Mouse (Mus musculus) heart, embryonic 14.5 days (tissue): ENCODE results near the gene Morn3. TPM values are rescaled to one million over a fixed set of nuclear protein-coding genes. Genes with fewer than 3 reads are reported as not detected.
A peak's percentile ranks its signal among the peaks of the same experiment; 100 is the strongest.

ENCODE experiments used
- ATAC-seq: fragments of 200-750 bp; cut with Nextera tagmentation; 2 replicates; pipeline ENCODE4 v1.8.0; 2017; ENCODE audit warnings: low read depth, moderate TSS enrichment; ENCODE audit not compliant: insufficient number of reproducible peaks, insufficient read depth, low FRiP score
- H3K27ac ChIP-seq, 2 experiments: fragments of 200-500 bp in 1 of 2; fragments of 300-500 bp in 1 of 2; sonication (generic) in 1 of 2; replicated peaks in 1 of 2; 2 replicates each; pipeline ENCODE4 v1.5.1; 2012 to 2014; ENCODE audit warnings: low read depth in 2 of 2, low read length in 2 of 2, control low read depth in 1 of 2, mild to moderate bottlenecking in 1 of 2, mixed read lengths in 1 of 2; ENCODE audit not compliant: control insufficient read depth in 1 of 2, insufficient read depth in 1 of 2
- H3K27me3 ChIP-seq: fragments of 300-500 bp; sonication (generic); 2 replicates; pipeline ENCODE4 v1.6.1; 2014; ENCODE audit warnings: mild to moderate bottlenecking, low read length, control low read depth; ENCODE audit not compliant: control insufficient read depth, insufficient read depth
- H3K36me3 ChIP-seq: fragments of 300-500 bp; sonication (generic); 2 replicates; pipeline ENCODE4 v1.6.1; 2014; ENCODE audit warnings: mild to moderate bottlenecking, control low read depth, low read length, mixed read lengths; ENCODE audit not compliant: control insufficient read depth, insufficient read depth
- H3K4me1 ChIP-seq, 2 experiments: fragments of 200-500 bp in 1 of 2; fragments of 300-500 bp in 1 of 2; sonication (generic) in 1 of 2; 2 replicates each; pipeline ENCODE4 v1.6.1; 2012 to 2014; ENCODE audit warnings: low read length in 2 of 2, control low read depth in 1 of 2, mixed read lengths in 1 of 2; ENCODE audit not compliant: control insufficient read depth in 2 of 2, insufficient read depth in 2 of 2
- H3K4me2 ChIP-seq: fragments of 300-500 bp; sonication (generic); 2 replicates; pipeline ENCODE4 v1.6.1; 2014; ENCODE audit warnings: mild to moderate bottlenecking, low read length
- H3K4me3 ChIP-seq, 2 experiments: fragments of 200-500 bp in 1 of 2; fragments of 300-500 bp in 1 of 2; sonication (generic) in 1 of 2; 2 replicates each; pipeline ENCODE4 v1.5.1; 2012 to 2014; ENCODE audit warnings: low read length in 2 of 2, mild to moderate bottlenecking in 2 of 2, control low read depth in 1 of 2, low read depth in 1 of 2, moderate library complexity in 1 of 2; ENCODE audit not compliant: control insufficient read depth in 1 of 2, insufficient read depth in 1 of 2
- H3K9ac ChIP-seq: fragments of 300-500 bp; sonication (generic); 2 replicates; pipeline ENCODE4 v1.6.1; 2014; ENCODE audit warnings: mild to moderate bottlenecking, low read length
- H3K9me3 ChIP-seq: fragments of 300-500 bp; sonication (generic); 2 replicates; pipeline ENCODE4 v1.6.1; 2016; ENCODE audit warnings: low read length, control low read depth; ENCODE audit not compliant: control insufficient read depth
- WGBS: fragments of 180-500 bp; shearing (Covaris S2); extraction: QIAGEN DNeasy Blood & Tissue Kit; methylation state at CpG from one replicate; pipeline ENCODE4 v1.1.7; 2014; 5-methylcytosine and 5-hydroxymethylcytosine counted together
- polyA plus RNA-seq: library from polyadenylated mRNA; unstranded; fragments of >200 nt; fragmentation: Nextera tagmentation; extraction: Ambion mirVana; gene quantifications from 2 replicates; pipeline ENCODE4 v1.2.1, GENCODE M21; 2014

The Morn3 gene
- polyA plus RNA-seq, 1 experiment from 2014 or later = not detected

DNA sequence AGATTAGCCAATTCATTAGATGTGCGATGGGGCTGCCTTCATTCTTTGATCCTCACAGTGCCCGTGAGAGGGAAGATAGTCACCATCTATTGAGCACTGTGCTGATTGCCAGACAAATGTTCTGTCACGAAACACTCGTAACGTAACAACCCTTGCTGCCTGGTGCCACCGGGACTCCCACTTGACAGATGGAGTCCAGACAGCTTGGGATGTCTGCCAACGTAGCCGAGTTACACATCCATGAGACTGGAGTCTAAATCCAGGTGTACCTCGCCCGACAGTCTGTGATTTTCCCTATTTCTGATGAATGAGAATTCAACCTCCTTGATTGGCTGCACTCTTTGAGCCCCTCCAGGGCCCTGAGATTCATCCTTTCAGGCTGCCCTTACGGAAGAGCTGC lies 36.9 kb downstream of the Morn3 start:
- Histone ChIP-seq H3K9me3 (no peaks in the 10 kb centered on the region), H3K4me2 (no peak overlapping the region), H3K27ac (no peak overlapping the region), H3K4me1 (peaks cover 9 to 17% of the 10 kb centered on the region in 2 experiments), H3K4me3 (no peak overlapping the region), H3K27me3 (no peaks in the 10 kb centered on the region), H3K9ac (no peak overlapping the region), H3K36me3 (no peaks in the 10 kb centered on the region)
- 27% methylated on average over 11 of the region's 11 CpGs for WGBS
- ATAC-seq = no peak

DNA sequence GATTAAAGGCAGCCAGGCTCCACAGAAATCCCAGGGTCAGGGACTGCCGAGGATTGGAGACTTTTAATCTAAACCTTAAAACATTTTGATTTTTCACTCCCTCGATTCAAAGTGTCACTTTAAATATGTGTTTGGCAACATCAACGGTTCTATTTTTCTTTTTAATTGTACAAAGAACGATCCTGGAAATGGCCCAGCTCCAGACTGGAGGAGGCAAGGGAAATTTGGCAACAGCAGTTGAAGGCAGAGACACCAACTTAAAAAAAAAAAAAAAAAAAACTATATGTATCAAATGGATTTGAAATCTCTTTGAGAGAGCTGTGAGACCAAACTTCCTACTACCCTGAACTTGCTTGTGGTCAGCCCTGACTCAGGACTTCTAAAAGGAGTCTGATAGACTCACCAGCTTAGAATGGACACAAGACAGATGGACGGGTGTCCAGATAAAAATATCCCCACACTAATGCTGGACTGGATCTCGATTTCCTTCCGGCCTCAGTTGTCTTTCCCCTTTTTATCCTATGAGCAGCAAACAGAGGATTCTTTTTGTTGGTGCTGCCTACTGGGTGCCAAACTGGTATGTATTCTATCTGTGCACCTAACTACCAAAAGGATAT lies 37.8 kb downstream of the Morn3 start:
- peaks cover 5 to 15% of the 10 kb centered on the region in 2 experiments; a peak in 3 of 4 replicates for H3K4me1 ChIP-seq
- no peak overlapping the region for H3K4me2 ChIP-seq
- H3K27me3 ChIP-seq = no peaks in the 10 kb centered on the region
- no peak overlapping the region for H3K4me3 ChIP-seq
- no peak overlapping the region for H3K9ac ChIP-seq
- H3K9me3 ChIP-seq = no peaks in the 10 kb centered on the region
- H3K36me3 ChIP-seq = no peaks in the 10 kb centered on the region
- no peak for ATAC-seq
- no peak overlapping the region for H3K27ac ChIP-seq
- WGBS = 58% methylated on average over 7 of the region's 7 CpGs

DNA sequence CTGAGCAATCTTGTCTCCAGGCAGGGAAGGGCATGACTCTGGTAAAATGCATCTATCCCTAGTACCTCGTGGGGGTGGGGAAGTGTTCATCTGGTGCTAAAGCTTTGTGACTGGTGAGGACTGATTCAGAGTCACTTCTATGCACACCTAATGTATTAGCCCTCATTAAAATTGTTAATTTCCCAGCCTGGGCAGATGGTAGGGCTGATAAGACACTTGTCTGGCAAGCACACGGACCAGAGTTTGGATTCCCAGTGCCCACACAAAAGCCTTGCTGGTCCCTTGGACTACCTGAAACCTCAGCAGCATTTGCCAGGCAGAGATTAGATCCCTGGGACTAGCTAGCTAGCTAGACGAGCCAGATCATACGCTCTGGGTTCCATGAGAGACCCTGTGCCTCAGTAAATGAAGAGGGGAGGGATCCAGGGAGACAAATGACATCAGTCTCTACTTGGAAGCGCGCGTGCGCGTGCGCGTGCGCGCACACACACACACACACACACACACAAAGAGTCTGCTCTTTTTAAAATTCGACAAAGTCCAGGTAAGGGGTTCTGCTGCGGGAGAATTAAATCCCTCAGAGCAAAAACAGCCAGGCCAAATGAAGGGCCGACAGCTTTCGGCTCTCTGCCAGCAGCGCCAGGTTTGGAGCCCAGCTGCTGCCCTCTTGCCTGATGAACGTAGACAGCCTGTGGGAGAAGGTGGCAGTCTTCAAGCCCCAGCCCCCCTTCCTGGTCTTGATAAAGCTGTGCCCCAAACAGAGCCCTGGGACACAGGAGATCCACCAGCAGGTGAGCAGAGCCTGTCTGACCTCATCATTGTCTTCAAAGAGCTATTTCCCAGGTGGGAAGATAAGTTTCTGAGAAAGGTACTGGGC lies 40.9 kb downstream of the Morn3 start:
- ATAC-seq = no peak
- Histone ChIP-seq H3K4me1 (peaks cover 5 to 13% of the 10 kb centered on the region in 2 experiments; a peak in 3 of 4 replicates), H3K4me2 (no peak overlapping the region), H3K36me3 (no peaks in the 10 kb centered on the region), H3K9me3 (no peaks in the 10 kb centered on the region), H3K4me3 (no peak overlapping the region), H3K27me3 (no peaks in the 10 kb centered on the region), H3K27ac (no peak overlapping the region), H3K9ac (no peak overlapping the region)
- WGBS = 53% methylated on average over 19 of the region's 19 CpGs

DNA sequence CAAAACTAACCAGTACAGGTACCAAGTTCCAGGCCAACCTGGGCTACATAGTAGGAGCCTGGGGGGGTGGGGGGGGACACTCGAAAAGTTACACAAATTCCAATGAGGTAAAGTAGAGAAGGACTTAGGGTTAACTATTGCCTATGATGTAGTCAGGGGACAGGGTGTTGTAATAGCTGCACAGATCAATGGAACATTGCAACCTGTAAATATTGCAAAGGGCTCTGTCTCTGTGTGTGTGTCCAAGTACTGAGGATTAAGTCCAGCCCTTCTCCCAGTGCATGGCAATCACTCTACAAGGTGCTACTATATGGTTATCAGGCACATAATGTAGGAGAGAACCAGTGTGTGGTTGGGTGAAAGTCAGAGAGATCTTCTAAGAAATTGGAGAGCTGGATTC lies 45.9 kb downstream of the Morn3 start:
- Histone ChIP-seq H3K27ac (no peak overlapping the region), H3K4me3 (no peak overlapping the region), H3K9ac (no peak overlapping the region), H3K27me3 (no peaks in the 10 kb centered on the region), H3K9me3 (no peaks in the 10 kb centered on the region), H3K36me3 (0 out of 2 replicates have a peak, but pooled peaks cover 11% of the 10 kb centered on the region), H3K4me2 (no peak overlapping the region), H3K4me1 (peaks cover 0 to 4% of the 10 kb centered on the region in 2 experiments; a peak in 1 of 4 replicates)
- ATAC-seq = no peak
- WGBS = 47% methylated on average over 1 of the region's 1 CpGs

DNA sequence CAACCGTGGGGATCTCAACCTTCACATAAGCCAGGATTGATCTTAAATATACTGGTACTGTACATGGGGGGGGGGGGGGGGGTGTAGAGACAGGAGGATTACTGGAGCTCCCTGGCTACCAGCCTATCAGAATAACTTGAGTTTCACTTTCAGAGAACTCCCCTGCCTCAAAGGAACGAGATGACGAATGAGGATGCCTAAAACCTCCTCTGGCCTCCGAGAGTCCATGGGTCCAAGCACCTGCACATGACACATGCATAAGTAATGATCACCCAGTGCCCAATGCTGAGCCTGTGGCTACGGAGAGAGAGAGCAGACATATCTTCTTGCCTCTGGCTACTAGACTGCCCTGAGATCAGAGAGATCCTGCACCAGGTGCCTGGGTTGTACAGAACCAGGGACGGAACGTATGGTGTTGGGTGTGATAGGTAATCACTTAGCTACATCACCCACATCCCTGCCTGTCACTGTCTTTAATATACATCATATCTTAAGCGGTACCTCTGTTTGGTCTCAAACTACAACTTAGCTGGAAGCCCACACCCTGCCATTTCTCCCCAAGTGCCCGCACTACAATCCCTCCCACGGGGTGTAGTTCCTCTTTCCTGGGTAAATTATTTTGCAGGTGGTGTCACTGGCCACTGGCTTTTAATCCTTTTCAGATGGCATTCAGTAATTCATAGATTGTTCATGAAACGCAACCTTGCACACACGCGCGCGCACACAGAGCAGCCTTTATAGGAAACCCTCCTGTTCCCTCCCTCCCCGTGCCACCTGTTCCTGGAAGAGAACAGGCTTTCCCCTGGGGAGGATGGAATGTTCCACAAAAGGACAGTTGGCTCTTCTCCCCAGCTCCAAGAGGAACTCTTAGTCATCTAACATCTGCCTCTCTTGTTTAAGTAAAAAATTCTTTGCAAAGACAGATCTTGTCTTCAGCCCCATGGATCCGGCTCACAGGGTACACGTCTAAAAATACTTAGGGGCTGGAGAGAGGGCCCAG lies 49.3 kb downstream of the Morn3 start:
- peaks cover 5 to 12% of the 10 kb centered on the region in 2 experiments; a peak in 3 of 4 replicates for H3K4me1 ChIP-seq
- ATAC-seq = no peak
- no peak overlapping the region for H3K4me2 ChIP-seq
- no peak overlapping the region for H3K4me3 ChIP-seq
- no peaks in the 10 kb centered on the region for H3K9me3 ChIP-seq
- H3K9ac ChIP-seq = no peak overlapping the region
- 0 out of 2 replicates have a peak, but pooled peaks cover 11% of the 10 kb centered on the region for H3K36me3 ChIP-seq
- no peaks in the 10 kb centered on the region for H3K27me3 ChIP-seq
- WGBS = 87% methylated on average over 18 of the region's 18 CpGs
- H3K27ac ChIP-seq = no peak overlapping the region

DNA sequence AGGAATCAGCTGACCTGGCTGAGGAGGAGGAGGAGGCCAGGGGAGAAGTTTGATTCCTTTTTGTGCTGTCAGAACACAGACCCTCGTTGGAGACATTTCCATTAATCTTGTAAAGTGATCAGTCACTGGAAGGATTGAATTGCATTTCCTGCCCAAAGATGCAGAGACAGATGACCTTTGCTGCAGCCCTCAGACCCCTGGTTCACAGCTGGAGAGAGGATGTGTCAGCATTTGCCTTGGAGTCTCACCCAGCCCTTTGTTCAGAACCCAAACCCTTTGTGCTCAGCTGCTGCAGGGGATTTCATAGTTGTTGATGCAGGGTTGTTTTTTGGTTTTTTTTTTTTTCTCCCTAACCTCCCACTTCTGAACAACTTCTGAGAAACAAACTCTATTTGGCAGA lies 51.9 kb downstream of the Morn3 start:
- H3K27ac ChIP-seq = peak overlapping the region; percentile 7 to 50; a peak in 2 of 4 replicates
- H3K4me1 ChIP-seq = peaks cover 20 to 30% of the 10 kb centered on the region in 2 experiments
- 0 out of 2 replicates have a peak overlapping the region, but pooled peaks have one; percentile 1 for H3K9ac ChIP-seq
- no peaks in the 10 kb centered on the region for H3K9me3 ChIP-seq
- H3K4me2 ChIP-seq = peak overlapping the region; percentile 60; the same call in 1 of the 2 replicates
- 0% methylated on average over 1 of the region's 1 CpGs for WGBS
- H3K4me3 ChIP-seq = no peak overlapping the region
- no peak for ATAC-seq
- no peaks in the 10 kb centered on the region for H3K27me3 ChIP-seq
- 0 out of 2 replicates have a peak, but pooled peaks cover 11% of the 10 kb centered on the region for H3K36me3 ChIP-seq
